Mouse (Mus musculus) activated CD4-positive, CD25-positive, alpha-beta regulatory T cell, adult 4 months (primary cell): Measurements from ENCODE around the gene Gdf7. TPM values are rescaled to one million over a fixed set of nuclear protein-coding genes. Genes with fewer than 3 reads are reported as not detected.

ENCODE experiments used
- ATAC-seq: one replicate; pipeline ENCODE4 v1.8.0; 2017
- polyA plus RNA-seq, 2 experiments: library from polyadenylated mRNA; unstranded; fragments of 100-300 nt; shearing (Covaris generic); gene quantifications; one replicate each; pipeline ENCODE4 v1.2.1; 2017

Gdf7 gene
- not detected for polyA plus RNA-seq

DNA sequence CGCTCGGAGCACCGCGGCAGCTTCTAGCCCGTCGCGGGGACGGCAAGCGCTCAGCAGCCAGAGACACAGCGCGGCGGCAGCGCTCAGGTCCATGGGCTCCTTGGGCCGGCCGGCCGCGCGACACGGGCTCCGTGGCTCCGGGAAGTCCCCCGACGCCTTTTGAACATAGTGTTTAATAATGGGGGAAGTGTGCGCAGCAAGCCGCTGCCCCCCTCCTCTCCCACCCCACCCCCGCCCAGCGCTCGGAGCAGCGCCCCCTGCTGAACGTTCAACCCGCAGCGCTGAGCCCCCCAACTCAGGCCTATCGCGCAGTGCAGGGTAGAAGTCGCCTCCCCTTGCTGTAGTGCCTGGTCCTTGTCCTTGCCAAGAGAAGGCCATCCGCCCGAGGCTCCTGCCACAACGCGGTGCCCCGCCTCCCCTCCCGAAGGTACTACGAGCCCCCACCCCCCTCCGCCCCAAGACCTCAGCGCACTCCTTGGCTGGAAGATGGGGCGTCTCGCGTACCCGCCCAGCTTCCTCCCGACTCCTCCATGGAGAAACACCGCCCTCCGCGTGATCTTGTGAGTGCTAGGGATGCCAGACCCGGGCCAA, at the start of gene Gdf7:
Gdf7 (minus strand) TSS at position 114 of the 591 bp plus-strand sequence.
- no peak for ATAC-seq

DNA sequence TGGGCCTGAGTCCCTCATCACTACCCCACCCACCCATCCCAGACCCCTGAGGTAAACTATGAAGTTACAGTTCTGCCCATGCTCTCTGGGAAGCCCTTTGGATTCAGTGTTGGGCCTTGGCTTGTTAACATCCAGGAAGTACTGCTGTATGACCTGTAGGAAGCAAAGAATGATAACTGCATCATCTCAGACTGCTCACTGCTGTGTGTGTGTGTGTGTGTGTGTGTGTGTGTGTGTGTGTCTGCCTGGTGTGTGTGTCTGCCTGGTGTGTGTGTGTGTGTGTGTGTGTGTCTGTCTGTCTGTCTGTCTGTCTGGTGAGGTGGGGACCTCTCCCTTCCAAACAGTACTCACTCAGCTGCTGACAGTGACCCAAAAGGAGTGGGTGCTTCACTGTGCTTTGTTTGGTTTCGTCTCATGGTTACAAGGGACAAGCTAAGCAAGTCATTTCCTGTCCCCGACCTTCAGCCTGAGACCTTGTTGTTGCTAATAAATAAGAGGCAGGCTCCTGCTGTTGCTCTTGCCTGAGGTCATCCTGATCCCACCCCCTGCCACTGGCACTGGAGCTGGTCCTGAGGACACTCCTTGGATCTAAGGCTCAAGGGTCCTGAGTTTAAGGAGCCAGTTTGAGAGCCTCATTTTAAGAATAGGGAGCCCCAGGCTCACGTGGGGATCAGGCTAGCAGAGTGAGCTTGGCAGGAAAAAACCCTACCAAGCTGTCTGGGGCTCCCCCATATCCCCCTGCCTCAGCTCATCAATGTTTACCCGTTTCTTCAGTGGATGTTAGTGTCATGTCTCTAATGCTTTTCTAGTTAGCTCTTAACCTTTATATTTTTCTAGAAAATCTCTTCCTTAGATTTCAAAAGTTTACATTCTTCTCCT, 49.5 kb upstream of the Gdf7 start:
- ATAC-seq = peak; percentile 93

DNA sequence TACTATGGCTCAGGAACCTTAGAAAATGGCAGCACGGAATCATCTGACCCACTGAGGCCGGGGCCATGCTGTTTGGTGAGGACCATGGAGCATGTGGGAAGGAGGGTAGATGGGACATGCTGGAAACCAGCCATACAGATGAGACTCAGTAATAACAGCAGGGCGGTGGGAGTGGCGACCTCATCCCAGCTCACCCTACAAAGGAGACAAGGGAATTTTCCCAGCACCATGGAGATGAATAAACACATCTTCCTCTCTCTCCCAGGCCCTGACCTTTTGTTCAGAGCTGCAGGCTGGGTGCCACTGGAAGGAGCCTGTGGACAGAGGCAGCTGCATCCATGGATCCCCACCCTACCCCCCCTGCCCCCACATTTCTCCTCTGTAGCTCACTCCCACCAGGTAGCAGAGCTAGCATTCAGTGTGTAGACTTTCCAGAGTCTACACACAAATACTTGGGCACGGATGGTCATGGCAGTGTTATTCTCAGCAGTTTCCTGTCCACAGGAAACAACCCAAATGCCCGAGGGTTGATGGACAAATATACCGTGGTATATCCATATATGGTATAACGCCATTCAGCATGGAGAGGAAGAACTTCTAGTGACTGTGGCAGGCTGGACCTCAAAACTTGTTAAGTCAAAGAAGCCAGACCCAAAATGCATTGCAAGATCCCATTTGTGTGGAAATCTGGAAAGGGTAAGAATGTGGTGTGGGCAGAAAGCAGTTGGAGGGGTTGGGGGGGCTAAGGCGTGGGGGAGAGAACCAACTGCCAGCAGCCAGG, 47.2 kb upstream of the Gdf7 start:
- ATAC-seq = no peak

DNA sequence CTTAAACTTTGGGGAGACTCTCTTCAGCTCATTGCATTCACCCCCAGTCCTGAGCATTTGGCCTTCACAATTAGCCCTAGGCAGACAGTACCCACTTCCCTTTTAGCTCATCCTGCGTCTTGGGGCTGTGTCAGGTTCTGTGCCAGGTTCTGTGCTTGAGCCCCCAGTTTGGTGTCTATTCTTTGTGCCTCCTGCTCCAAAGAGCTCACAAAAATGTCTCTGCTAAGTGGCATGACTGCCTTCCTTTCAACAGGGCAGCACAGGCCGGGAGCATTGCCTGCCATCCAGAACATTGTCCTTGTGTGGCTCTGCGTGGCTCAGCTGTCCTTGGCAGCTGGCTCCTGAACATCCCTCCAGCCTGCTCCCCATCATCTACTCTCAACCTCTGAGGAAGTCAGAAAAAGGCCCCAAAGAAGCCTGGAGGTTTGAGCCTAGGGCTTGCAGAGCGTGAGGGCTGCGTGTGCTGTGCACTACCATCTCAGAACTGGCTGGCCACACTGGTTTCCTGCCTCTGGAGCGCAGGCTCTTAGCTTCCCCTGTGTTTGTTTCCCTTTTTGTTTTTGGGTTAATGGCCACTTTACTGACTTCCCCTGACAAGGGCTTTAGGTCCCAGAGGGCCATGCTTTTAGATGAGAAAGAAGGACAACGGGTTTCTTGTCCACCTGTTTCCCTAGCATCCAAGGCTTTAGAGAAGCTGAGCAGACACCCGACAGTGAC, 46.1 kb upstream of the Gdf7 start:
- ATAC-seq = no peak

DNA sequence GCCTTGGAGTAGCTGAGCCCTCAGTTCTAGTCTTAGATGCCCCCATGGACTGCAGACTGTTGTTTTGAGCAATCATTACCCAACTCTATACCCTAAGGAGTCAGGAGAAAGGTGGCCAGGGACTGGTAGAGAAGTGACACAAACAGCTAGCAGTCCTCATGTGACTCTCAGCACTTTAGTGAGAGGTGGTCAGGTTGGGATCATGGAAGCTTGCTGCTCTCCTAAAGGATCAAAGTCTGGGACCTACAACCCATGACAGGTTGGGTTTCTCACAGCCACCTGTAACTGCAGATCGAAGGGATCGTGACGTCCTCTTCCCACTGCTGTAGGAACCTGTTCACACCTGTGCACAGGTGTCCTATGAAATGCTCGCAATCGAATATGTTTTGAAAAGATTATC, 43.8 kb upstream of the Gdf7 start:
- ATAC-seq = no peak

DNA sequence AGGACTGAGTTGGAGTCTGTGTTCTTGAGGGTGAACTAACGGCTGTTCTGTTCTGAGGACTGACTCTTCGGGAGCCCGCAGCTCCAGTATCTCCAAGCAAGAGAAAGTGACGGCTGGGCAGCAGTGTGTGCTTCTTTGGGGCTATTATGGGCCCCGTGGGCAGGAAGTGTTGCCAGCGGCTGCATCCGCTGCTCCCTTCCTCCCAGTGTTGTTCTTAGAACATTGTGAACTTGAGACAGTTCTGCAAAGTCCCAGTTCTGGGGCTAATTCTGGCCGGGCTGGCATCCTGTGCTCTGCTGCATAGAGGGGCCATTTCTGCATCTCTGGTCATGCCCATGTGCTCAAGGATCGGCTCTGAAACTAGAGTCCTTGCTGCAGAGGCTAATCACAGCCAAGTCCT, 43.1 kb upstream of the Gdf7 start:
- peak; percentile 67 for ATAC-seq

DNA sequence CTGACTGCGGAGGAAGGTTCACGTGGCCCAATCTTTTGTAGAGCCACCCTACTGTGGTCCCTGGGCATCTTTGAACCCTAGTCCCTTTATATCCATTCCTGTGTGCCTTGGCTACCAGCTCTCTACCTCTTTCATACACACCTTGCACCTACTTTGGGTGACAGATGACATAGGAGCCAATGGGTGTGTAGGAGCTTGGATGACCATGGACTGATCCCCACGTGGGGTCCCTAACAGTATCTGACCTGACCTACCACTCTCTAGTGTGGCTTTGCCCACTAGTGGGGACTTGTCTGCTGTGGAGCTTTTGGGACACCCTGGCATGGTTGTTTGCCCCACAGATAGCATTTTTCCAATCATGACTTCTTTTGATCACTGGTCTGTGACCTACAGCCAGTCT, 41.6 kb upstream of the Gdf7 start:
- ATAC-seq = no peak

DNA sequence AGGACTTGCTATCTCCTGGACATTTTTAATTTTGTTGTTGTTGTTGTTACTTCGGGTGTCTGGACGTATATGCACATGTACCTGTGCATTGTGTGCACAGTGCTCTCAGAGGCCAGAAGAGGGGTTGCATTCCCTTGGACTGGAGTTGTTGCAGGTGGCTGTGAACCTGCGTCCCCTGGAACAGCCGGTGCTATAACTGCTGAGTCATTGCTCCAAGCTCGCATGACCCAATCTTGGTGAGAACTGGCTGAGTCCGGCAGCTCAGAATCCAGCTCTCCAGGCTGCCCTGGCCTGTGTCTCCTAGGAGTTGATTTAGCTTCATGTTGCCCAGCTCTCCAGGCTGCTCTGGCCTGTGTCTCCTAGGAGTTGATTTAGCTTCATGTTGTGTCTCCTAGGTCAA, 39.3 kb upstream of the Gdf7 start:
- ATAC-seq = no peak

DNA sequence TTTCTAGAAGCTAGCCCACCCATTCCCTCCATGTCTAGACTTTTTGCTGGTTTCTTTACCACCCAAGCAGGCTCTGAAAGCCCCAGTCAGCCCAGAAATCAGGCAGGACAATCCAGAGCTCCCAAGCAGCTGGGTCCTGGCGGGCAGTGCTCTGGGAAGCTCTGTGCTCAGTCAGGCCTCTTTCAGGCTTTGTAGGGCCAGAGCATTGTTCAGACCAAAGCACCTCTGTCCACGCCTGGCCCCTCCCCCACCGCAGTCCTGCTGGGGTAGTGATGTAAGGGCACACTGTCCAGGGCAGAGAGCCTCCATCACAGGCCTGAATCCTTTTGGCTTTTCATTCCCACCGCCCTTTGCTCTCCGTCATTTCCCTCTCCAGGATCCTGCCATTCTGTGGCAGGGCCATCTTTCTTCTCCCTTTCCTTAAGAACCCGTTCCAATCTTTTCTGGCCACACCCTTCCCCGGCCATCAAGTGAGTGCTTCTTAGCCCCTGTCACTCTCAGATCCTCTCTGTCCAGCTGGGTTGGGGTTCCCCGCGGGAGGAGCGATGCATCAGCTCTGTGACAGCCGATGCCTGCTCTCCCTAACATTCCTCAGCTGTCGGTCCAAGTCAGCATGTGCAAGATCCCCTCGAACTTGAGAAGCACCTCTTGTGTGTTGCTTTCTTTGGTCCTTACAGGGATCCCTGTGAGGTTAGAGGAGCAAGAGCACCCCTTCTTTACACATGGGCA, 38.0 kb upstream of the Gdf7 start:
- ATAC-seq = no peak

DNA sequence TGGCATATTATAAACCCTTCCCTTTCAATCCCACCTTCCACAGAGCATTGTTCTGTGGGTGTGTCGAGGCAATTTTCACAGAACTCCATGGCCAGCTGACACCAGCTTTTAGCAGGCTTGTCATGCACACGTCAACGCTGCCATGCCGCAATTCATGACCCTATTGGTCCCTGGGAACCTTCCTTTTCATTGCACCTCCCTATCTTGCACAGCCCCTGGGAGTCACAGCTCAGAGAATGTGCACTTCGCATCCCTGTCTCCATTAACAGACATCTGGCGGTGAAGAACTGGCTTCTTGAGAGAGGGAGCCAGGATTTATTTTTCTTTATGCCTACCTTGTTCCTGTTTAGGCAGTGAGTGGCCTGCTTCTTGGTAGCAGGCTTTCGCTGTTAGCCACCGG, 37.2 kb upstream of the Gdf7 start:
- no peak for ATAC-seq

DNA sequence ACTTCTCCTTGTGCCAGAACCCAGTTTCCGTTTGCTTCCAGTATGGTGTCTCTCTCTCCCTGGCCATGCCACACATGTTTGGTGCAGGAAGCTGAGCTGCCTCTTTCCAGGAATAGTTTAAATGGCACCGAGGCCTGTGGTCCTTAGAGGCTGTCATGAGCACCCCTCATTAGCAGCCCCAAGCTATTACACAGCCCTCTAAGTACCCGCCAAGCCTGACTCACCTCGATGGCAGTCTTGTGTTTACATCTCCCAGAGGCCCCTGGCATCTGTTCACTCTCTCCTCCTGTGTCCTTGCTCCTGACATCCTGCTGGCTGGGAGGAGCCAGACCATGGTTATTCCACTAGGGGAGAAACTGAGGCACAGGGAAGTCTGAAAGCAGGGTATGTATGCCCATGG, 36.7 kb upstream of the Gdf7 start:
- no peak for ATAC-seq

DNA sequence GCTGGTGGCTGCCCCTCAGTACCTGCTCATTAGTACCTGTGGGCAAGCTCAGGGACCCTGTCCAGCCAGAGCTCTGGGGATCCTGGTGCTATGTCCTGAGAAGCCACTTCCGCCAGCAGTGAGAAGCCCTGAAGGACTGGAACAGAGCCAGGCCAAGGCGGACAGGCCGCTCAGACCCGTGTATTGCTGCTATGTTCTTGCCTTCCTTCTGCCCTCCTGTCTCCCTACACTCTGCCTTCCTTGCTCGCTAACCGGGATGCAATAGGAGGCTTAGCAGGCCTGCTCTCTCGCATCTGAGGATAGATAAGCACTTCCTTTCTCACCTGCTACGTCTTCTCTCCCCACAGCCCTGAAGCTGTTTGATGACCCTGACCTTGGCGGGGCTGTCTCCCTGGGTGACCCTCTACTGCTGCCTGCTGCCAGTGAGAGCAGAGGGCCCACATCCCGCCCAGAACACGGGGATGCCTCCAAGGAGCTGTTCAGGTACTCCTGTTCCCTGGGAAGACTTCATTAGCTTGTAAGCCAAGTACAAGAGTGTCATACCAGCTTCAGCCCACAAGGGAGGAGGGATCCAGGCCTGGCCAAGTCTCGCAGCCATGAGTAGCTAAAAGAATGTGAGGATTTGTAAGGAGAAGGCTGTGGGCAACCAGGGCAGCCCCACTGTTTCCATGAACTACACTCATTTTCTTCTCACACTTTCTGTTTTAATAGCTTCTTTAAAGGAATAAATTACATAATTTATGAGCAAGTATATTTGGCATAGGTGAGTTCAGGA, 35.7 kb upstream of the Gdf7 start:
- ATAC-seq = no peak

DNA sequence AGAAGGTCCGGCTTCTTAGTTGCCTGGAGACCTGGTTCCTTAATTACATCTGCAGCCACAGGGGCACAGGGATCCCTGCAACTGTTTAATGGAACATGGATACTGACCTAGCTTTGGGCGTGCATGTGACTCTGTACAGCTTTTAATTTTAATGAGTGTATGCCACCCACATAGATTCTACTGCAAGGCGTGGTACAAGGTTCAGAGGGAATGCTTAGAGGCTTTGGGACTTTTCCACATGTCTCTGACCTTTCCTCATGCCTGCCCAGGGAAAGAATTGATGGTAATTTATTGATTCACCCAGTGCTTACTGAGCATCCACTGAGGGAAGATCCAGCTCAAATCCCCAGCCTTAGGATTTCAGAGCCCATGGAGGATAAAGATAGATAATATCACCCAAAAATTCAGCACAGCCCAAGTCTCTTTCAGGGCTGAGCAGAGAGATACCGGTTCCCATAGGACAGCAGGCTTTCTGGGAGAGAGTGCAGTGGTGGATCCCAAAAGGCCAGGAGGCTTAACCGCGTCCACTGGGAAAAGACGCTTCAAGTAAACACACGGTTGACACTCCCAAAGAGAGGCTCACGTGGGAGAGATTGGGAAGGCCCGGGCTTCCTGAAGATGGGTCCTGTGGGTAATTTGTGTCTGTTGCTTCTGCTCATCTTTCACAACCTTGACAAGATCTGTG, 35.0 kb upstream of the Gdf7 start:
- ATAC-seq = no peak

DNA sequence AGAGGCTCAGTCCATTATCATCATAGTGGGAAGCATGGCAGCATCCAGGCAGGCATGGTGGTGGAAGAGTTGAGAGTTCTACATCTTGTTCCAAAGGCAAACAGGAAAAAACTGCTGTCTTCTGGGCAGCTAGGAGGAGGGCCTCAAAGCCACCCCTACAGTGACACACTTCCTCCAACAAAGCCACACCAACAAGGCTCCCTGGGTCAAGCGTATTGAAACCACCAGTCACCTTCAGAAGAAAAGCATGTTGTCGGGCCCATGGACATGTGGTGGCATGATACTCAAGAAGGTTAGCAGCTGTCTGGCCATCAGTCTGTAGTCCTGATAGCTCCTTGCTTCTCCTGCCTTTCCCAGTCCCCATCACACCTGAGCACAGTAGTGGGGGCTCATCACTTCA, 33.7 kb upstream of the Gdf7 start:
- ATAC-seq = no peak

DNA sequence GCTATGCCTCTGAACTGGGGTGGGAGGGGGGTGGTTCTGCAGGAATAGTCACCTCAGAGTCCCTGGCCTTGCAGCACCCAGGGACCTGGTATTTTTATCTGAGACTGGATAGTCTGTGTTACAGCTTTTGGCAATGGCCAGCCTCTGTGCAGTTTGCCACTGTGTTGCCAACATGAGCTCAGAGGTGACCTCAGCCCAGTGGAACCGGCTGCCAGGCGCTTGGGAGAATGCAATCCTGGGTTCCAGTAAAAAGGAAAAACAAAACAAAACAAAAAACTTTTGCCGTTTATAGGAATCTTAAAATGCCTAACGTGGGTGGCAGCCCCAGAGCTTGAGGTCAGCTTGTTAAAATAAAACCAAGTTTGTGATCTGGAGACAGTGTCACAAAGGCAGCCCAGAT, 32.5 kb upstream of the Gdf7 start:
- ATAC-seq = no peak

DNA sequence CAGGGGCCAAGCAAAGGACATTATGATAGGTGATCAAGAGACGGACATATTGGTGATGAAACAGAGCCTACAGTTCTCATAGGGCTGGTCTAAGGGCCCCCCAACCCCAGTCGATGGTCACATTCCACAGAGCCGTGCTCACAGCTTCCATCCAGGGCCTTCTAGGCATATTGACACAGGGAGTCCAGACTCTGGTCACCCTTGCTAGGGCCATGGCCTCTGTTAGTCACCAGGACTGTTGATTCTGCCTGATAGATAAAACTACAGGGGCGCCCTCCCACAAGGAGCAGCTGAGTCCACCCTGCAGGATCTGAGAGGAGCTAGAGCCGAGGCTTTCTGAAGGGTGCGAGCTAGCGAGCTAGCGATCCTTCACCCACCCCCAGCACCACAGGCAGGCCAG, 31.9 kb upstream of the Gdf7 start:
- no peak for ATAC-seq

DNA sequence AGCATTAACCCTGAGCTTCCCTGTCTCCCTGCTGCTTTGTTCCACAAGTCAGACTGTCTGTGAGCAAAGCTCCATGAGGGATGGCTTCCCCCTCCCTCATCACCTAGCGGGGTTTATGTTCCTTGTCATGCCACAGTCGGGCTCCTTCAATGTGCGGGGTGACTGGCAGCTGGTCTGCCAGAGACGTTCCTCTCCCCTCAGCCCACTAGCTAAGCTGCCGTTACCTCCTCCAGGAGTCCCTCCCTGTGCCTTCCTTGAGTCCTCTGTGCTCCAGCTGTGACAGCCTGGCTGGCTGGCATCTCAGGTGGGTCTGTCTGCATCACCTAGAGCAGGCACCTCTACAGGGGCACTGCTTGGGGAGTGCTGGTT, 30.4 kb upstream of the Gdf7 start:
- ATAC-seq = no peak

DNA sequence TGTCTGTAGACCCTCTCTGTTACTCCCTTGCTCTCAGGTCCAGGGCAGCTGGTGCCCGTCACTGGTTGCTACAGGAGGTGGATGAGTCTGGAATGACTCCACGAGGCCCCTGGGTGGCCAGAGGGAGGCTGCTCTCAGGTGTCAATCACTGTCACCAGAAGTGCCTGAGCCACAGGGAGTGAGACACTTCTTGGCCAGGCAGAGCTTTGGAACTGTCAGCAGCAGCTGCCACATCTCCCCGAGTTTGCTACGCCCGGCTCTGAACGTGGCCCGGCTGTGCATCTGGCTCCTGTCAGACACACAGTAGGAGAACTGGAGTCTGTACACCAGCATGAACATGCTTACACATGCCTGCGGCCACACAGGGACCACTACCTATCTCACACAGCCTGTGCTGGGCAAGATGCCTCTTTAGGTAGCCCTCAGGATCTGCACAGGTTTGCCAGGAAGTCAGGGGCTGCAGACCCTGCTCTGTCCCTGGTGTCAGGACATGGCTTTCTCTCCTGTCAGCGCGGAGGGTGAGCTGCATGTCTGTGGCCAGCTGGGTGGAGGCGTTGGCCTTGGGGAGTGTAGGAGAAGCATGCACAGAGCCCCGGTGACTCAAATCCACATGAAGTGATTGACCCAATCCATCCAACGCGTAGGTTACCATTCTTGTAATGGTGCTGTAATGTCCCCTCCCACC, 29.9 kb upstream of the Gdf7 start:
- ATAC-seq = no peak

DNA sequence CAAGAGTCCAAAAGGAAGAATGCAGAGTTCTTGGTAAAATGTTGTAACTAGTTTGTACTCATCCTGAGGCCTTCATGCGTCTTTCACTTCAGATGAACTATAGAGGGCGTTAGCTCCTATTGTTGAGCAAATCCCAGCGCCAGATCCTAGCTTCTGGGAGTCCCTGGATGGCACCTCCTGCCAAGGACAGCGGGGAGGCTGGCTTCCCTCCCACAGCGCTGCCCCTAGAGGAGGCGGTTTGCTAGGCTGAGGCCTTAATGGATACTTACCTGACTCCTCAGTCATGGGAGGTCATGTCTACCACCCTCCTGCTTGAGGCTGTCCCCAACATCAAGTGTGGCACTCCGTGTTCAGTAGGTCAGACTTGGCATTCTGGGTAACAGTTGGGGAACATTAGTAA, 27.5 kb upstream of the Gdf7 start:
- ATAC-seq = no peak

DNA sequence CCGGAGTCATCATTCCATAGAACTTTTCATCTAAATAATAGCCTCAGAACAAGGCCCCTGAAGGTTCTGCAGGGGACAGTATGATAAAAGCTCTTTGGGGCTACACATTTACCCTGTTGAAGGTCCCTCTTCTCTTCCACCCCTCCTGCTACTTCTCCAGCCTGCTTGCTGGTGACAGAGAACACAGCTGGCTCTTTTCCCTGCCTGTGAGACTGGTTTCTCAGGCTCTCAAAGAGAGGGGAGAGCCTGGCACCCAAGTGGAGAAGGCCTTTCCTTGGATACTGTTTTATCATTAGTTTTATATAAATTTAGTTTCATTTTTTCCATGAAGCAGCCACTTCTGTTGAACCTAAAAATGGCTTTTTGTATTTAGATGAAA, 25.9 kb upstream of the Gdf7 start:
- ATAC-seq = no peak
